Mouse (Mus musculus): ENCODE results near the gene Ptprk. TPM values are rescaled to one million over a fixed set of nuclear protein-coding genes. Genes with fewer than 3 reads are reported as not detected.

Gene Ptprk
- polyA plus RNA-seq, 1 experiment from 2014 or later: 31.1 TPM

DNA sequence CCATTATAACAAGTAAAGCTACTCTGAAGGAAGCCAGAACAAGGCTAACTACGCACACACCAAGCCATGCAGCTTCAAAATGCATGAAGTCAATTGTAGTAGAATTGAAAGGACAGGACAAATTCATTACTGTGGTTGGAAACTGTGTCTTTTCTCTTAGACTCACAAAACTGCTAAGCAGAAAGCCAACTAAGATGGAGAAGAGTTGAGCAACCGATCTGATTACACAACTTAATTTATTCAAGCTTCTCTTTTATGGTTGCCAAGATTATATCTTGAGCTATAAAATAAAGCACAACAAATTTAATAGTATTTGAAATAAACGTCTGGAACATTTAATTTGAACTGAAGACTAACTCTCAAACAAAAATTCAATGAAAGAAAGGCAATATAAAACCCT is 534.5 kb downstream of the Ptprk start:
- no peaks in the 10 kb centered on the region for H3K36me3 ChIP-seq (ENCODE audit: insufficient read depth, low read length)

DNA sequence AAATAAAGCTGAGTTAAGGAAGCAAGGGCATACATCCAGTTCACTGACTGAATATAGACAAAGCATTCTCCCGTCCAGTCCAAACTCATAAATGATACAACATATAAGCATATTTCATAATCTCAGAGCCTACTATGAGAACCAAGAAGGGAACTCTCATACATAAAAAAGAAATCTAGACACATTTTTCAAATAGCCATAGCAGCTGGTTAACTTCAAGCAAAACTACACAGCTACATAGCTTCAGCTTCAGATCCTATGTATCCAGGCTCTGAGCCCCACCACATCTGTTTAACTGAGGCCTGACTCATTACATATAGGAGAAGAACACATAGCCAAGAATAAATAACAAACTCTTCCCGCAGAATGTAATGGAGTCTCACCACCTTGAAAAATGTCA is 539.8 kb downstream of the Ptprk start:
- Histone ChIP-seq H3K36me3 (ENCODE audit: insufficient read depth, low read length) (no peaks in the 10 kb centered on the region), H3K9me3 (ENCODE audit: low read length) (no peaks in the 10 kb centered on the region), H3K27ac (ENCODE audit: low read length) (no peak overlapping the region), H3K27me3 (replicated peaks; ENCODE audit: insufficient read depth, low read length) (no peaks in the 10 kb centered on the region), H3K4me2 (replicated peaks; ENCODE audit: low read depth, low read length) (no peak overlapping the region), H3K9ac (replicated peaks; ENCODE audit: low read depth) (no peak overlapping the region), H3K4me3 (ENCODE audit: low read depth, low read length) (no peak overlapping the region), H3K4me1 (ENCODE audit: insufficient read depth, low read depth, low read length) (no peaks in the 10 kb centered on the region)
- 70% methylated on average over 2 of the region's 2 CpGs for WGBS
- ATAC-seq (no peak), DNase-seq (ENCODE audit: low spot score) (peak; percentile 25)
- TF ChIP-seq EP300 (IDR thresholded peaks at IDR 0.05) (no peak), CTCF (IDR thresholded peaks at IDR 0.05) (no peak)

More for the DNA sequence above, 534.5 kb downstream of the Ptprk start:
- Histone ChIP-seq H3K4me1 (ENCODE audit: insufficient read depth, low read depth, low read length) (no peaks in the 10 kb centered on the region), H3K27ac (ENCODE audit: low read length) (no peak overlapping the region), H3K4me3 (ENCODE audit: low read depth, low read length) (no peak overlapping the region), H3K27me3 (replicated peaks; ENCODE audit: insufficient read depth, low read length) (no peaks in the 10 kb centered on the region), H3K4me2 (replicated peaks; ENCODE audit: low read depth, low read length) (no peak overlapping the region), H3K9ac (replicated peaks; ENCODE audit: low read depth) (no peak overlapping the region), H3K9me3 (ENCODE audit: low read length) (no peaks in the 10 kb centered on the region)
- 66% methylated on average over 3 of the region's 3 CpGs for WGBS
- TF ChIP-seq EP300 (IDR thresholded peaks at IDR 0.05) (no peak), CTCF (IDR thresholded peaks at IDR 0.05) (no peak)
- ATAC-seq (no peak), DNase-seq (ENCODE audit: low spot score) (peak; percentile 47)

DNA sequence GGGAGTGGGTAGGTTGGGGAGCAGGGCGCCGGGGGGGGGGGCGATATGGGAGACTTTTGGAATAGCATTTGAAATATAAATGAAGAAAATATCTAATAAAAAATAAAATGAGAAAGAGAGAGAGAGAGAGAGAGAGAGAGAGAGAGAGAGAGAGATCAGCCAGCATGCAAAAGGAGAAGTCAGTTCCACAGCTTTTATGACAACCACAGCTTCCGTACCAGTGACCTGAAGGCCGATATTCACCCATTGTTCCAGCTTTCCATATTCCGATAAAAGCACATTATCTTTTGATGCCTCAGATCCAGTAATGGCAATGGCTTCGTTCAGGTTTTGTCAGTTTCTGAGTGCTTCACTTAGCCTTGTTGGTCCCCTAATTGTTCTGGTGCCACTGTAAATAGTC is 542.6 kb downstream of the Ptprk start:
- 93% methylated on average over 7 of the region's 7 CpGs for WGBS
- H3K36me3 ChIP-seq (ENCODE audit: insufficient read depth, low read length): no peaks in the 10 kb centered on the region

DNA sequence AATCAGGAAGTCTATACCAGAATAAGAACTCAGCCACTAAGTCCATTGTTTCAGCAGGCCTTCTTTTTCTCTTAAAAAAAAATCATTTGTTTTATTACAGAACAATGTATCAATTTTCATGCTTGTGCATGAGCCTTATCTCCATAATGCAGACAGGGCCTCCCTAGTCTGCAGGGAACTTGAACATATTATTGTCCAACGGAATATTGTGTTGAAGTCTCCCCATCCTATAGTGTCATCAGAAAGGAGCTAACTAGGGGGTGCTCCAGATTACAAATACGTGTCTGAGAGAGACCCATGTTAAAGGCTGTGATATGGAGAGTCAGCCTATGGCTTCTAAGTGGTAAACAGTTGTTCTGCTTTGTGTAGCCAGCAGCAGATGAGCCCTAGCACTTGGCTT is 543.4 kb downstream of the Ptprk start:
- TF ChIP-seq CTCF (IDR thresholded peaks at IDR 0.05) (no peak), EP300 (IDR thresholded peaks at IDR 0.05) (no peak)
- Histone ChIP-seq H3K9me3 (ENCODE audit: low read length) (no peaks in the 10 kb centered on the region), H3K9ac (replicated peaks; ENCODE audit: low read depth) (no peak overlapping the region), H3K27ac (ENCODE audit: low read length) (no peak overlapping the region), H3K4me2 (replicated peaks; ENCODE audit: low read depth, low read length) (no peak overlapping the region), H3K4me1 (ENCODE audit: insufficient read depth, low read depth, low read length) (no peaks in the 10 kb centered on the region), H3K36me3 (ENCODE audit: insufficient read depth, low read length) (no peaks in the 10 kb centered on the region), H3K4me3 (ENCODE audit: low read depth, low read length) (no peak overlapping the region), H3K27me3 (replicated peaks; ENCODE audit: insufficient read depth, low read length) (no peaks in the 10 kb centered on the region)
- ATAC-seq (no peak), DNase-seq (ENCODE audit: low spot score) (no peak)
- WGBS: 62% methylated on average over 2 of the region's 2 CpGs

More for the DNA sequence above, 542.6 kb downstream of the Ptprk start:
- H3K9me3 ChIP-seq (ENCODE audit: low read length): no peaks in the 10 kb centered on the region
- ATAC-seq (no peak), DNase-seq (ENCODE audit: low spot score) (no peak)
- no peaks in the 10 kb centered on the region for H3K27me3 ChIP-seq (replicated peaks; ENCODE audit: insufficient read depth, low read length)
- H3K9ac ChIP-seq (replicated peaks; ENCODE audit: low read depth): no peak overlapping the region
- no peak overlapping the region for H3K4me3 ChIP-seq (ENCODE audit: low read depth, low read length)
- H3K4me2 ChIP-seq (replicated peaks; ENCODE audit: low read depth, low read length): no peak overlapping the region
- no peak overlapping the region for H3K27ac ChIP-seq (ENCODE audit: low read length)
- H3K4me1 ChIP-seq (ENCODE audit: insufficient read depth, low read depth, low read length): no peaks in the 10 kb centered on the region
- no peak for TF ChIP-seq EP300 (IDR thresholded peaks at IDR 0.05)
- TF ChIP-seq CTCF (IDR thresholded peaks at IDR 0.05): no peak

DNA sequence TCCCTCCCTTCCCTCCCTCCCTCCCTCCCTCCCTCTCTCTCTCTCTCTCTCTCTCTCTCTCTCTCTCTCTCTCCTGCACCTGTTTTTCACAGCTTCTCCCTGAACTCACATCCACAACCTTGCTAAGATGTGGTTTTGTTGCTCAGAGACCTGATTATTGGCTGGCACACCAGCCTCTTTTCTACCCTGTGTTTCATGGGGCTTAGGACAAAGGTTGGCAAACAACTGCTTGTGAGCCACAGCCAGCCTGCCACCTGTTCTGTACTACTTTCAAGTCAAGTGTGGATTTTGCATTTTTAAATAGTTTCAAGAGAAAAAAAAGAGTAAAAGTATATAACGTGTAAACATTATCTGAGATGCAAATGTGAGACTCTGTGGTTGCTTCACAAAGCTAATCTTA is 544.8 kb downstream of the Ptprk start:
- no peak for DNase-seq (ENCODE audit: low spot score)
- H3K36me3 ChIP-seq (ENCODE audit: insufficient read depth, low read length): no peaks in the 10 kb centered on the region
- no peak overlapping the region for H3K4me3 ChIP-seq (ENCODE audit: low read depth, low read length)
- no peak for TF ChIP-seq CTCF (IDR thresholded peaks at IDR 0.05)
- TF ChIP-seq EP300 (IDR thresholded peaks at IDR 0.05): no peak
- no peak overlapping the region for H3K4me2 ChIP-seq (replicated peaks; ENCODE audit: low read depth, low read length)
- ATAC-seq: no peak
- no peaks in the 10 kb centered on the region for H3K27me3 ChIP-seq (replicated peaks; ENCODE audit: insufficient read depth, low read length)
- H3K4me1 ChIP-seq (ENCODE audit: insufficient read depth, low read depth, low read length): no peaks in the 10 kb centered on the region
- WGBS: 86% methylated on average over 1 of the region's 1 CpGs
- no peak overlapping the region for H3K9ac ChIP-seq (replicated peaks; ENCODE audit: low read depth)
- H3K9me3 ChIP-seq (ENCODE audit: low read length): no peaks in the 10 kb centered on the region
- H3K27ac ChIP-seq (ENCODE audit: low read length): no peak overlapping the region

DNA sequence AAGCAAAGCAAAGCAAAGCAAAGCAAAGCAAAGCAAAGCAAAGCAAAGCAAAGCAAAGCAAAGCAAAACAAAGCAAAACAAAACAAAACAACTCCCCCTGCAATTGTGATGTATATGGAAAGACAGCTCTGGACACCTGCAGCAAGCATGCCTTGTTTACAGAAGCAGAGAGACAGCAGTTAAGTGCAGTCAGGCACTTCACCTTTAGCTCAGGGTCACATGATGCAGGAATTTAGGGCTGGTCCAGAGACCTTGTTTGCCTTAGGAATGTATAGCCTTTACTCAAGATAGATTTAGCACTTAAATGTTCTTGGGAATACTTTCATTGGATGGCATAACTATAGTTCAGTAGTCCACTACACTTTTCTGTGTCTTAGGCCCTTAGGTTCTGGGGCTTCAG is 561.5 kb downstream of the Ptprk start:
- Histone ChIP-seq H3K4me3 (ENCODE audit: low read depth, low read length) (no peak overlapping the region), H3K4me1 (ENCODE audit: insufficient read depth, low read depth, low read length) (no peaks in the 10 kb centered on the region), H3K27me3 (replicated peaks; ENCODE audit: insufficient read depth, low read length) (no peaks in the 10 kb centered on the region), H3K36me3 (ENCODE audit: insufficient read depth, low read length) (no peaks in the 10 kb centered on the region), H3K4me2 (replicated peaks; ENCODE audit: low read depth, low read length) (no peak overlapping the region), H3K27ac (ENCODE audit: low read length) (no peak overlapping the region), H3K9me3 (ENCODE audit: low read length) (no peaks in the 10 kb centered on the region), H3K9ac (replicated peaks; ENCODE audit: low read depth) (no peak overlapping the region)
- DNase-seq (ENCODE audit: low spot score): no peak
- TF ChIP-seq EP300 (IDR thresholded peaks at IDR 0.05) (no peak), CTCF (IDR thresholded peaks at IDR 0.05) (no peak)
- ATAC-seq: no peak

DNA sequence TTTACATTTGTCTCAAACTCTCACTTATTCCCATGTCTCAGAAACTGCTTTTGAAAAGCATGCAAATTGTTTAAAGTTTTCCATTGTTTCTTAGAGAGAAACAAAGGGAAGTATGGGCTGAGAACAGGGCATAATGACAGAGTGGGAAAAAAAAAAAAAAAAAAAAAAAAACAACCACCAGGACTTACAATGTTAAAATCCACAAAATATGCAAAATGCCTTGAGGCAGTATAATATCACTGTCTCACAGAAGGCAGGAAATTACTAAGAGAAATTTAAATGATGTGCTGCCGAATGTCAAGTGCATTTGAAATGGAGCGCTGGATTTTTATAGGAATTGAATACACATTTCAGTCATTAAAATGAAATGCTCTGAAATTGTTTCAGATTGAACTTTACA is 567.3 kb downstream of the Ptprk start:
- no peak overlapping the region for H3K27ac ChIP-seq (ENCODE audit: low read length)
- no peak overlapping the region for H3K9ac ChIP-seq (replicated peaks; ENCODE audit: low read depth)
- H3K27me3 ChIP-seq (replicated peaks; ENCODE audit: insufficient read depth, low read length): no peaks in the 10 kb centered on the region
- no peak for DNase-seq (ENCODE audit: low spot score)
- 96% methylated on average over 2 of the region's 2 CpGs for WGBS
- H3K4me2 ChIP-seq (replicated peaks; ENCODE audit: low read depth, low read length): no peak overlapping the region
- H3K9me3 ChIP-seq (ENCODE audit: low read length): no peaks in the 10 kb centered on the region
- ATAC-seq: no peak
- H3K4me3 ChIP-seq (ENCODE audit: low read depth, low read length): no peak overlapping the region
- TF ChIP-seq EP300 (IDR thresholded peaks at IDR 0.05): no peak
- TF ChIP-seq CTCF (IDR thresholded peaks at IDR 0.05): no peak
- no peaks in the 10 kb centered on the region for H3K4me1 ChIP-seq (ENCODE audit: insufficient read depth, low read depth, low read length)
- no peaks in the 10 kb centered on the region for H3K36me3 ChIP-seq (ENCODE audit: insufficient read depth, low read length)

Small RNA genes lying within 50 kb of the gene (microRNA-seq; reads per million reads assigned to microRNA genes)
- not detected for gene Gm22370

Measured in lung, postnatal 0 days (tissue).